Mouse (Mus musculus) E14TG2a.4 (cell line): ENCODE data around the gene Entpd6.

ENCODE experiments used
- CTCF ChIP-seq: conservative IDR thresholded peaks from 2 replicates; pipeline ENCODE4 v1.5.1; 2014; ENCODE audit warnings: low read length
- NANOG ChIP-seq: IDR thresholded peaks from 2 replicates; pipeline ENCODE4 v1.6.1; 2014; ENCODE audit warnings: borderline replicate concordance, low read length, mixed read lengths
- POU5F1 ChIP-seq: IDR thresholded peaks from 2 replicates; pipeline ENCODE4 v1.6.1; 2014; ENCODE audit warnings: low read length, borderline replicate concordance

DNA sequence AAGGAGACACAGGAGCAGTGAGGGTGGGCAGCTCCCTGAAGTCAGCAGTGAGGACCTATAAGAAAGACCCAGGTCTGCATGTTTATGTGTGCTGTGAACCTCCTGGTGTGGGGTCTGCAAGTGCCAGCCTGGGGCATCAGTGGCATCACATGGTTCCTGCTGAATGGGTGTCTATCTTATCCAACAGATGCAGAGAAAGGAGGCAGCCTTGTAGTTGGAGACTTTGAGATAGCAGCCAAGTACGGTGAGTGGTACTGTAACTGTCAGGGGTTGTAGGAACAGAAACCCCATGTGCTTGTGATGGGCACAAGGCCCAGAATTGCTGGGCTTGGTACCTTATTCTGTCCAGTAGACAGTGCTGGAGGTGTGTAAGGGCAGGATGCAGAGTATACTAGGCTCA is 19.8 kb downstream of the Entpd6 start:
- TF ChIP-seq CTCF (no peak), NANOG (no peak), POU5F1 (no peak)
